Mouse (Mus musculus) splenic B cell, adult 2 months (primary cell): ENCODE results near the gene Dglucy.

Experiments used
- DNase-seq: peaks from one replicate; pipeline ENCODE4 v3.0.0-alpha.2; 2011; ENCODE audit warnings: low read depth, low spot score
- H3K27me3 ChIP-seq: 2 replicates; pipeline ENCODE4 v1.6.1; 2012; ENCODE audit warnings: mild to moderate bottlenecking, low read length, moderate library complexity, mixed read lengths; ENCODE audit not compliant: control insufficient read depth, poor library complexity, insufficient read depth, severe bottlenecking
- H3K36me3 ChIP-seq: 2 replicates; pipeline ENCODE4 v1.6.1; 2012; ENCODE audit warnings: mild to moderate bottlenecking, low read length, moderate library complexity, mixed read lengths; ENCODE audit not compliant: control insufficient read depth, poor library complexity, insufficient read depth, severe bottlenecking

Dglucy gene

GRCm38 (mm10) chr12:100843171-100843570 lies 64.3 kb downstream of the Dglucy start:
- no peak for DNase-seq
- Histone ChIP-seq H3K36me3 (no peaks in the 10 kb centered on the region), H3K27me3 (no peaks in the 10 kb centered on the region)

GRCm38 (mm10) chr12:100844546-100844945 lies 65.7 kb downstream of the Dglucy start:
- DNase-seq, result no peak
- no peaks in the 10 kb centered on the region for H3K36me3 ChIP-seq
- no peaks in the 10 kb centered on the region for H3K27me3 ChIP-seq

GRCm38 (mm10) chr12:100845829-100846228 lies 67.0 kb downstream of the Dglucy start:
- no peaks in the 10 kb centered on the region for H3K36me3 ChIP-seq
- DNase-seq, result no peak

GRCm38 (mm10) chr12:100846566-100846965 lies 67.7 kb downstream of the Dglucy start:
- H3K36me3 ChIP-seq, result no peaks in the 10 kb centered on the region
- H3K27me3 ChIP-seq, result no peaks in the 10 kb centered on the region
- no peak for DNase-seq

More at GRCm38 (mm10) chr12:100845829-100846228, 67.0 kb downstream of the Dglucy start:
- H3K27me3 ChIP-seq, result no peaks in the 10 kb centered on the region

GRCm38 (mm10) chr12:100847437-100848080 lies 68.7 kb downstream of the Dglucy start:
- Histone ChIP-seq H3K36me3 (no peaks in the 10 kb centered on the region), H3K27me3 (no peaks in the 10 kb centered on the region)
- no peak for DNase-seq

GRCm38 (mm10) chr12:100849421-100850138 lies 70.7 kb downstream of the Dglucy start:
- peak; percentile 79 for DNase-seq
- Histone ChIP-seq H3K36me3 (no peaks in the 10 kb centered on the region), H3K27me3 (no peaks in the 10 kb centered on the region)

- no peak for DNase-seq
- H3K36me3 ChIP-seq, result no peaks in the 10 kb centered on the region
- no peaks in the 10 kb centered on the region for H3K27me3 ChIP-seq
These were observed 73.5 kb downstream of the Dglucy start for GRCm38 (mm10) chr12:100852370-100852769.

- DNase-seq, result no peak
- Histone ChIP-seq H3K36me3 (no peaks in the 10 kb centered on the region), H3K27me3 (no peaks in the 10 kb centered on the region)
These were observed 77.5 kb downstream of the Dglucy start for GRCm38 (mm10) chr12:100856337-100856736.

GRCm38 (mm10) chr12:100857791-100858190 lies 78.9 kb downstream of the Dglucy start:
- DNase-seq, result peak; percentile 43
- no peaks in the 10 kb centered on the region for H3K36me3 ChIP-seq
- no peaks in the 10 kb centered on the region for H3K27me3 ChIP-seq

- no peak for DNase-seq
- Histone ChIP-seq H3K36me3 (no peaks in the 10 kb centered on the region), H3K27me3 (no peaks in the 10 kb centered on the region)
These were observed 83.4 kb downstream of the Dglucy start for GRCm38 (mm10) chr12:100862272-100862671.

GRCm38 (mm10) chr12:100862856-100863446 lies 84.1 kb downstream of the Dglucy start:
- H3K36me3 ChIP-seq, result no peaks in the 10 kb centered on the region
- no peaks in the 10 kb centered on the region for H3K27me3 ChIP-seq
- DNase-seq, result no peak

GRCm38 (mm10) chr12:100865072-100865471 lies 86.2 kb downstream of the Dglucy start:
- Histone ChIP-seq H3K27me3 (no peaks in the 10 kb centered on the region), H3K36me3 (peaks cover 1% of the 10 kb centered on the region; the same call in 1 of the 2 replicates)
- no peak for DNase-seq

- DNase-seq, result peak; percentile 22
These were observed 86.7 kb downstream of the Dglucy start for GRCm38 (mm10) chr12:100865509-100866078.

GRCm38 (mm10) chr12:100867097-100867496 lies 88.2 kb downstream of the Dglucy start:
- H3K36me3 ChIP-seq, result peaks cover 1% of the 10 kb centered on the region; the same call in 1 of the 2 replicates
- H3K27me3 ChIP-seq, result no peaks in the 10 kb centered on the region
- no peak for DNase-seq

More at GRCm38 (mm10) chr12:100865509-100866078, 86.7 kb downstream of the Dglucy start:
- peaks cover 1% of the 10 kb centered on the region; the same call in 1 of the 2 replicates for H3K36me3 ChIP-seq
- H3K27me3 ChIP-seq, result no peaks in the 10 kb centered on the region
